Mouse (Mus musculus): ENCODE measurements around the gene Otulin. TPM values are rescaled to one million over a fixed set of nuclear protein-coding genes. Genes with fewer than 3 reads are reported as not detected.

Gene Otulin
- total and polyA plus RNA-seq, 3 experiments, result 65.5 to 70.6 TPM; not detected in 1

- H3K4me3 ChIP-seq (ENCODE audit: control insufficient read depth in 1 of 2, insufficient read depth in 1 of 2, low read depth in 2 of 2, low read length in 2 of 2), result no peak overlapping the region
- TF ChIP-seq GABPA (IDR thresholded peaks at IDR 0.05; ENCODE audit: low read depth, low read length) (no peak), NRF1 (IDR thresholded peaks at IDR 0.05; ENCODE audit: insufficient read depth, low read depth, low read length, poor library complexity, severe bottlenecking) (no peak), JUND (IDR thresholded peaks at IDR 0.05; ENCODE audit: low read depth, low read length) (no peak), MAFK (IDR thresholded peaks at IDR 0.05; ENCODE audit: borderline replicate concordance, low read depth, low read length) (no peak), TBP (IDR thresholded peaks at IDR 0.05; ENCODE audit: low read depth, low read length) (no peak), ETS1 (IDR thresholded peaks at IDR 0.05; ENCODE audit: low read depth, low read length) (no peak), MAZ (IDR thresholded peaks at IDR 0.05; ENCODE audit: low read depth, low read length) (no peak), ELF1 (IDR thresholded peaks at IDR 0.05; ENCODE audit: low read depth, low read length) (no peak), POLR2A (IDR thresholded peaks at IDR 0.05; ENCODE audit: control insufficient read depth in 1 of 2, insufficient read depth in 1 of 2, low read depth in 1 of 2, low read length in 2 of 2, poor library complexity in 1 of 2) (no peak), CTCF (IDR thresholded peaks at IDR 0.05 in 2 of 3, conservative IDR thresholded peaks at IDR 0.05 in 1 of 3; ENCODE audit: control insufficient read depth in 1 of 3, insufficient read depth in 1 of 3, low read depth in 2 of 3, low read length in 3 of 3, poor library complexity in 1 of 3, severe bottlenecking in 1 of 3) (no peak), KAT2A (conservative IDR thresholded peaks at IDR 0.05; ENCODE audit: low read depth, low read length) (no peak), TCF12 (IDR thresholded peaks at IDR 0.05; ENCODE audit: low read depth, low read length) (no peak), NELFE (IDR thresholded peaks at IDR 0.05; ENCODE audit: low read depth, low read length) (no peak), POLR2AphosphoS2 (IDR thresholded peaks at IDR 0.05; ENCODE audit: low read length) (no peak), MAX (IDR thresholded peaks at IDR 0.05; ENCODE audit: low read length) (no peak), SIN3A (IDR thresholded peaks at IDR 0.05; ENCODE audit: low read length) (no peak), E2F4 (IDR thresholded peaks at IDR 0.05; ENCODE audit: borderline replicate concordance, low read depth, low read length) (no peak), UBTF (IDR thresholded peaks at IDR 0.05; ENCODE audit: borderline replicate concordance, insufficient read depth, low read depth, low read length) (no peak), RAD21 (IDR thresholded peaks at IDR 0.05; ENCODE audit: low read depth, low read length) (no peak), ZC3H11A (IDR thresholded peaks at IDR 0.05; ENCODE audit: low read depth, low read length) (no peak)
Observed at GRCm38 (mm10) chr15:27536186-27536585, 94.3 kb downstream of the Otulin start.

GRCm38 (mm10) chr15:27535681-27536080, 94.8 kb downstream of the Otulin start:
- no peaks in the 10 kb centered on the region for H3K27me3 ChIP-seq (ENCODE audit: control insufficient read depth in 1 of 2, insufficient read depth in 2 of 2, low read length in 2 of 2)
- no peaks in the 10 kb centered on the region for H3K36me3 ChIP-seq (ENCODE audit: control insufficient read depth in 1 of 2, insufficient read depth in 2 of 2, low read length in 2 of 2)
- no peak overlapping the region for H3K4me3 ChIP-seq (ENCODE audit: control insufficient read depth in 1 of 2, insufficient read depth in 1 of 2, low read depth in 2 of 2, low read length in 2 of 2)
- TF ChIP-seq RCOR1 (IDR thresholded peaks at IDR 0.05; ENCODE audit: low read depth, low read length) (no peak), JUND (IDR thresholded peaks at IDR 0.05; ENCODE audit: low read depth, low read length) (no peak), MYC (IDR thresholded peaks at IDR 0.05; ENCODE audit: low read depth, low read length) (no peak)
- no peaks in the 10 kb centered on the region for H3K9me3 ChIP-seq (replicated peaks; ENCODE audit: insufficient read depth, low read length)
- no peaks in the 10 kb centered on the region for H3K4me1 ChIP-seq (ENCODE audit: control insufficient read depth in 1 of 2, insufficient read depth in 2 of 2, low read length in 2 of 2)
- H3K79me2 ChIP-seq (ENCODE audit: control insufficient read depth, insufficient read depth, low read length, poor library complexity), result no peaks in the 10 kb centered on the region
- no peak overlapping the region for H3K27ac ChIP-seq (ENCODE audit: control insufficient read depth, low read depth, low read length)
- H3K9ac ChIP-seq (ENCODE audit: control insufficient read depth, low read depth, low read length, poor library complexity, severe bottlenecking), result no peak overlapping the region
- no peak for DNase-seq (ENCODE audit: low read depth, low spot score)

More at GRCm38 (mm10) chr15:27536186-27536585, 94.3 kb downstream of the Otulin start:
- no peak overlapping the region for H3K9ac ChIP-seq (ENCODE audit: control insufficient read depth, low read depth, low read length, poor library complexity, severe bottlenecking)
- no peaks in the 10 kb centered on the region for H3K36me3 ChIP-seq (ENCODE audit: control insufficient read depth in 1 of 2, insufficient read depth in 2 of 2, low read length in 2 of 2)
- H3K9me3 ChIP-seq (replicated peaks; ENCODE audit: insufficient read depth, low read length), result no peaks in the 10 kb centered on the region
- H3K4me1 ChIP-seq (ENCODE audit: control insufficient read depth in 1 of 2, insufficient read depth in 2 of 2, low read length in 2 of 2), result no peaks in the 10 kb centered on the region
- no peaks in the 10 kb centered on the region for H3K79me2 ChIP-seq (ENCODE audit: control insufficient read depth, insufficient read depth, low read length, poor library complexity)
- DNase-seq (ENCODE audit: low read depth, low spot score), result no peak
- no peak overlapping the region for H3K27ac ChIP-seq (ENCODE audit: control insufficient read depth, low read depth, low read length)
- H3K27me3 ChIP-seq (ENCODE audit: control insufficient read depth in 1 of 2, insufficient read depth in 2 of 2, low read length in 2 of 2), result no peaks in the 10 kb centered on the region

All from MEL (cell line).